Mouse (Mus musculus): Measurements from ENCODE around the gene Wnt11.

- TF ChIP-seq CTCF (IDR thresholded peaks at IDR 0.05; ENCODE audit: low read depth) (no peak), EP300 (IDR thresholded peaks at IDR 0.05; ENCODE audit: low read depth) (no peak; the same call in 1 of the 2 replicates)
These were observed 69.0 kb downstream of the Wnt11 start for GRCm38 (mm10) chr7:98903884-98904283.

Data from liver, postnatal 0 days (tissue).